Mouse (Mus musculus) olfactory bulb, adult 2 months (tissue): ENCODE results near the gene Chrm3.

Source experiments
- CTCF ChIP-seq: fragments of 200-500 bp; IDR thresholded peaks from 2 replicates; pipeline ENCODE4 v1.5.1; 2012; ENCODE audit warnings: low read depth, mild to moderate bottlenecking, low read length, moderate library complexity; ENCODE audit not compliant: insufficient read depth
- POLR2A ChIP-seq: fragments of 200-500 bp; IDR thresholded peaks from 2 replicates; pipeline ENCODE4 v1.6.1; 2012; ENCODE audit warnings: mild to moderate bottlenecking, low read depth, low read length, moderate library complexity; ENCODE audit not compliant: insufficient read depth

GRCm38 (mm10) chr13:9904455-9904854 is 456.2 kb downstream of the Chrm3 start:
- TF ChIP-seq CTCF (no peak), POLR2A (no peak)
